Mouse (Mus musculus) lung, postnatal 10 days (tissue): ENCODE data around the gene Olfr765.
"Not testable (repeated sequence)": the region's sequence is repeated elsewhere in the genome, so short reads cannot be mapped to it uniquely, and the experiment has no call there.

ENCODE experiments used
- DNase-seq: peaks from one replicate; pipeline ENCODE4 v3.0.0; 2021

Gene Olfr765

DNA sequence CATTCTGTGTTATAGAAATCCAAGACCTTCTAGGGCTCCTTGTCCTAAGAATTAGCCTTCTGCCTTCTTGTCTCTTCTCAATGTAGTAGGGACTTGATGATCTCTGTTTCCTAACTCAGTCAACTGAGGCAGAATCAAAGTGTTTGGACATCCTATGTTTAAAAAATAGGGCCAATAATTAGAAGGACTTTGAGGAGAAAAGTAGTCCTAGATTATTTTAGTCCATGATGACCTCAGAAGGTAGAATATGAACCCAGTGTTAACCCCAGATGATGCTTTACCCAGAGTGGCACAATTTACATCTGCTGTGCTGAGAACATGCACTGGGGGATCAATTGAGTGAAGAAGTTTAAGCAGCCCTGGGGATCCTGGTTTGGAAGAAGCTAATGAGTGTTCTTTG, at the start of gene Olfr765:
TSS of gene Olfr765 (minus strand) at position 101 of the 400 bp plus-strand sequence.
- not testable (repeated sequence) for DNase-seq

DNA sequence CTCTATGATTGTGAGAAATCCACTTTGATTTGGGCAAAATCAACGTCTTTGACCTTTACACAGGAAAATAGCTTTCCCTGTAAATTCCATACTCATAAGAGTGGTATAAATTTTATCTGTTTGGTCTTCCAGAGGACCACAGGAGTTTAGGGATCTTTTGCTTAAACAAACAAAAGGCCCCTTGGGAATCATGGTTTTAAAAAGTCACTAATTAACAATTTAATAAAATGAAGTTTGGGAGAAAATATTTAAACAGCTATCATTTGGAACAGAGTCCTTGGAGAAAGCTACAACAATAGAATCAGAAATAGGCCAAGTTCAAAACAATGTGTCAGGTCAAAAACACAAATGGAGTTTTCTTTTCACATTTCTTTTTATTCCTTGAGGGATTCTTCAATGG, 49.5 kb upstream of the Olfr765 start, which contains the start of gene Olfr768:
TSS of gene Olfr768 (minus strand) at position 101 of the 400 bp plus-strand sequence.
- DNase-seq: no peak

DNA sequence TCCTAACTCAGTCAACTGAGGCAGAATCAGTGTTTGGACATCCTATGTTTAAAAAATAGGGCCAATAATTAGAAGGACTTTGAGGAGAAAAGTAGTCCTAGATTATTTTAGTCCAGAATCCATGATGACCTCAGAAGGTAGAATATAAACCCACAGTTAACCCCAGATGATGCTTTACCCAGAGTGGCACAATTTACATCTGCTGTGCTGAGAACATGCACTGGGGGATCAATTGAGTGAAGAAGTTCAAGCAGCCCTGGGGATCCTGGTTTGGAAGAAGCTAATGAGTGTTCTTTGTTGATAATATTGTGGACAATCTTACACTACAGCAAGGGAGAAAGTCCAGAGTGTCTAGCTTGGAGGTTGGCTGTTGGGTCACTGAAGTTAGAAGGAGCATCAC, 33.0 kb upstream of the Olfr765 start, which contains the start of gene Olfr767:
TSS of gene Olfr767 (minus strand) at position 101 of the 400 bp plus-strand sequence.
- DNase-seq: not testable (repeated sequence)

GRCm38 (mm10) chr10:129068877-129069276, 19.1 kb upstream of the Olfr765 start, which contains the start of gene Olfr766-ps1:
Gene Olfr766-ps1 (minus strand): TSS chr10:129068977.
- no peak for DNase-seq

- no peak for DNase-seq
These were observed 10.0 kb downstream of the Olfr765 start, which contains the start of gene Olfr764-ps1 for GRCm38 (mm10) chr10:129039796-129040195. Gene Olfr764-ps1 (minus strand): TSS chr10:129039896.

- no peak for DNase-seq
These were observed 21.5 kb downstream of the Olfr765 start for GRCm38 (mm10) chr10:129028343-129028742.

DNA sequence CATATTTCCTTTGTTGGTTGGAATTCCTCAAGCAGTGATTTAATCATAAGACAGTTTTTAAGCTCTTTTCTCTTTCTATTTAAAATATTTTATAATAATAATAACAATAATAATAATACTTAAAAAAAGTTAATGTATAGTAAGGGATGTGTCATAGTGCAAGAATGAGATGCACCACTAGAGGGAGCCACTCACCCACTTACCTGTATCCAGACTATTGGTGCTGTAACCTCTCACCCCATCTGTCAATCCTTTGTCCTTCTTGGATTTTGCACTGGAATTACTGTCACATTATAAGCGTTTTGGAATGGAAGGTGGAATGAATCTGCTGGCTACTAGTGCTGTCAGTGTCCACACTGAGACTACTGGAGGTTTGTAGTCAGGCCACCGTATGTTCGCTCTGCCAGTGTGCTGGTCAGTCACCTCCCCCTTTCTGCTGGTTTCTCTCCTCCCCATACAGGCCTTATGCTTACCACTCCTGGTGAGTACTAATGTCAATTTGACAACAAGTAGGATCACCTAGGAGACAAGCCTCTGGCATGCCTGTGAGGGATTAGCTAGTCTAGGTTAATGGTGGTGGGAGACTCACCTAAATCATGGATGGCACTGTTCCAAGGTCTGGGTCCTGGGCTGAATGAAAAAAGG, 23.7 kb downstream of the Olfr765 start:
- DNase-seq: peak; percentile 4

GRCm38 (mm10) chr10:129023319-129023718, 26.5 kb downstream of the Olfr765 start:
- DNase-seq: no peak

DNA sequence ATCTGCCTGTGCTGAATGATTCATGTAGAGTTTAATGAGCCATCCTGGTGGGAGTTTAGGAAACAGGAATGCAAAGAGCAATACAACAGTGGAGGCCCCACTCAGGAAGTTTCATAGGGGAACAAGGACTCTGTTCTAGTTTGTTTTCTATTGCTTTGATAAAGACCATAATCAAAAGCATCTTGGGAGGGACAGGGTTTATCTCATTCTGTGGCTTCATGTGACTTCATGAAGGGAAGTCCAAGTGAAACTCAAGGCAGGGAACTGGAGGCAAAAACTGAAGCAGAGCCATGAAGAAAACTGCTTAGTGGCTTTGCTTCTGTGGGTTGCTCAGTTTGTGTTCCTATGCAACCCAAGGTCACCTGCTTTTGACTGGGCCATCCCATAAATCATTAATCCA, 35.3 kb downstream of the Olfr765 start:
- no peak for DNase-seq

DNA sequence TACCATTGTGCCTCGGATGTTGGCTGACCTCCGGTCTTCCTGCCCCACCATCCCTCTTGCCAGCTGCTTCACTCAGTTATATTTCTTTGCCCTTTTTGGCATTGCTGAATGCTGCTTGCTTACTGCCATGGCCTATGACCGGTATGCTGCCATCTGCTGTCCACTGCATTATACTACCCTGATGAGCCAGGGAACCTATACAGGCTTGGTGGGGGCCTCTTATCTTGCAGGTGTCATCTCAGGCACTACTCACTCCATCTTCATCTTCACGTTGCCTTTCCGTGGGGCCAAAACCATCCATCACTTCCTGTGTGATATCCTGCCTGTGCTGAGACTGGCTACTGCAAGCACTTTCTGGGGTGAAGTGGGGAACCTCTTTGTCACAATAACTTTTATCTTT, 38.3 kb downstream of the Olfr765 start:
- not testable (repeated sequence) for DNase-seq

DNA sequence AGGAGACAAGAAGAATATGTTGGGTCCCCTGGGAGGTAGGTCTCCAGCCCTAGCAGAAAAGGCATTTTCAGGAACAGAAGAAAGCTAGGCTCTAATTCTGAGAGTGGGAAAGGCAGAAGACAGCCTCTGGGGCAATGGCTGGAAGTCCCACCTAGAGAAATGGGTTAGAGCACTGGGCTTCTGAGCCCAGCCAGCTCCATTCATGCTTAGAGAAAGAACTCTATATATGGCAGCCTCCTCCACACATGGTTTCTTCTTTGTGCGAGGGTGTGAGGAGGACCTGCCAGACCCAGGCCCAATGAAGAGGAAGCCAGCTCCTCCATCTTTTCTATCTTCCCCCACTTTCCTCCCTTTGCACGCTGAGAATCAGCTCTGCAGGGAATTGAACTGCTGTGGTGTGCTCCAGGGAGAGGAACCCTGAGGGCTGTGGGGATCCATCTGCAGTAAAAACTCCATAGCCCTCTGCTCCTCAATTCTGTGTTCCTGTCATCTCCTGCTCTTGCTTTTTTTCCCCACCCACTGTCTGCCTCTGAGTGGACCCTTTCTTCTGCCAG, 39.4 kb downstream of the Olfr765 start, which contains the start of gene Olfr763:
TSS of gene Olfr763 (plus strand) at position 504 of the 554 bp plus-strand sequence.
- no peak for DNase-seq

GRCm38 (mm10) chr10:129004032-129004920, 45.5 kb downstream of the Olfr765 start:
- no peak for DNase-seq

DNA sequence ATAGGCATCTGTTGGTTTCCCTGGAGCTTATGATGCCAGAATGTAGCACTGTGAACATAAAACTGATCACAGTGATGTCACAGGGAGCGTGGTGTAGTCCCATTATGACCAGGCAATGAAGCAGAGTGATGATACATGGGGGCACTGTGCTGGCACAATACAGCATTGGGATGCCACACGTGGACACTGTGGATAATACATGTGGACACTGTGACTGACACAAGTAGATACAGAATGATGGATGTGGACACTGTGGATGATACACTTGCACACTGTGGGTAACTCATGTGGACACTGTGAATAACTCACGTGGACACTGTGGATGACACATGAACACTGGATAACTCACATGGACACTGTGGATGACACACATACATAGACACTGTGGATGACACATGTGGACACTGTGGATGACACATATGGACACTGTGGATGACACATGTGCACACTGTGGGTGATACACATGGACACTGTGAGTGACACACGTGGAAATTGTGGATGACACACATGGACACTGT, 53.2 kb downstream of the Olfr765 start:
- no peak for DNase-seq

GRCm38 (mm10) chr10:128995796-128996195, 54.0 kb downstream of the Olfr765 start:
- no peak for DNase-seq
